Mouse (Mus musculus) cortical plate, adult 2 months (tissue): ENCODE results near the gene Psmd12.

Experiments
- CTCF ChIP-seq: fragments of 200-500 bp; IDR thresholded peaks from 2 replicates; pipeline ENCODE4 v1.5.1; 2011; ENCODE audit warnings: mild to moderate bottlenecking, control low read depth, low read length; ENCODE audit not compliant: insufficient read depth; ENCODE audit errors: extremely low read depth
- POLR2A ChIP-seq: fragments of 200-500 bp; IDR thresholded peaks from 2 replicates; pipeline ENCODE4 v1.6.1; 2011; ENCODE audit warnings: mild to moderate bottlenecking, low read length, control low read depth; ENCODE audit not compliant: insufficient read depth; ENCODE audit errors: extremely low read depth

DNA sequence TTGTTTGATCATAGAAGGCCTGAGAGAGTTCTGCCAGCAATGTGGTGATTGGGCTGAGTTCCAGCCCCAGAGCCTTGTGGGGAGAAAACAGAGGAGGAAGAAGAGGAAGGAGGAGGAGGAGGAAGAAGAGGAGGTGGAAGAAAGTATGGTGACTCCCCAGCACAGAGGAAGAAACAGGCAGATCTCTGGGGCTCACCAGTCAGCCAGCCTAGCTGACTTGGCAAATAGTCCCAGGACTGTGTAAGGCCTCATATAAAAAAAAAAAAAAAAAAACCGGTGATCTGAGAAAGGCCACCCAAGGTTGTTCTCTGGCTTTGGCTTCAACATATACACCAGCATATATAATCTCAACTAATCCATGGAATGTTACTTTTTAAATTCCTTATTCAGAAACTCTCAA lies 13.3 kb upstream of the Psmd12 start:
- TF ChIP-seq POLR2A (no peak), CTCF (no peak)
